ENCODE assay signal across 20 mouse cellular contexts in genomic region chr8:9132612-9133218, GRCm38 (mm10).
A peak's percentile ranks its signal among the peaks of the same experiment; 100 is the strongest.
DNase-seq lines count a peak whose midpoint lies in the region; ATAC-seq and TF ChIP-seq lines count a peak whose summit lies in the region.
"Had no signal": no experiment of that assay in that cellular context is flagged by ENCODE, and none has a peak within 500 bp of the region (broad histone marks: within the 10 kb centered on the region; RNA-seq: fewer than 3 reads in every experiment).

No protein-coding gene starts in this region.

- H3K27ac ChIP-seq in forebrain, embryonic 14.5 days (ENCODE audit: low read depth, low read length) = no peak overlapping the region; the same call in 1 of the 2 replicates
- H3K27ac ChIP-seq in forebrain, embryonic 11.5 days (ENCODE audit: low read depth, low read length) = no peak overlapping the region
- no peak overlapping the region for H3K27ac ChIP-seq in forebrain, postnatal 0 days (ENCODE audit: low read depth, low read length)
- H3K27ac ChIP-seq: embryonic facial prominence, embryonic 13.5 days; gastrocnemius, adult 2 months; heart, embryonic 13.5 days; hindbrain, embryonic 15.5 days had no signal

- no peaks in the 10 kb centered on the region for H3K36me3 ChIP-seq in forebrain, embryonic 14.5 days (ENCODE audit: control insufficient read depth, insufficient read depth, low read length)
- H3K36me3 ChIP-seq in forebrain, embryonic 11.5 days (ENCODE audit: control insufficient read depth, insufficient read depth, low read length) = no peaks in the 10 kb centered on the region
- H3K36me3 ChIP-seq in forebrain, postnatal 0 days (ENCODE audit: insufficient read depth) = no peaks in the 10 kb centered on the region
- H3K36me3 ChIP-seq: embryonic facial prominence, embryonic 13.5 days; heart, embryonic 13.5 days; hindbrain, embryonic 15.5 days had no signal

- no peak for TF ChIP-seq CTCF in forebrain, postnatal 0 days (IDR thresholded peaks at IDR 0.05; ENCODE audit: low read depth)

- 68% methylated on average over 5 of the region's 5 CpGs for WGBS in forebrain, embryonic 14.5 days
- WGBS in forebrain, embryonic 11.5 days = 88% methylated on average over 5 of the region's 5 CpGs
- 45% methylated on average over 5 of the region's 5 CpGs for WGBS in forebrain, postnatal 0 days

- no peak overlapping the region for H3K9ac ChIP-seq in forebrain, embryonic 14.5 days (ENCODE audit: low read length)
- no peak overlapping the region for H3K9ac ChIP-seq in forebrain, embryonic 11.5 days (ENCODE audit: low read length)
- H3K9ac ChIP-seq in forebrain, postnatal 0 days = no peak overlapping the region
- H3K9ac ChIP-seq: embryonic facial prominence, embryonic 13.5 days; heart, embryonic 13.5 days; hindbrain, embryonic 15.5 days had no signal

- ATAC-seq in forebrain, embryonic 14.5 days = no peak; the same call in 1 of the 2 replicates
- no peak for ATAC-seq in forebrain, embryonic 11.5 days (replicated peaks; ENCODE audit: low FRiP score)
- ATAC-seq in forebrain, postnatal 0 days = peak; percentile 87
- ATAC-seq: inflammation-experienced regulatory T-cells, adult 6 months; intestine, postnatal 0 days had no signal

- peak; percentile 59 for DNase-seq in forebrain, embryonic 14.5 days (ENCODE audit: low spot score)
- DNase-seq in forebrain, embryonic 11.5 days (ENCODE audit: low spot score) = no peak
- DNase-seq in frontal cortex, postnatal 36 days (ENCODE audit: low spot score in 2 of 2) = peak; percentile 13 to 36
- DNase-seq in frontal cortex, postnatal 25 days (ENCODE audit: low spot score in 2 of 2) = no peak
- DNase-seq in brain, adult 2 months (ENCODE audit: low read depth, low spot score) = peak; percentile 38
- peak; percentile 51 for DNase-seq in forebrain, postnatal 0 days
- DNase-seq in lung, postnatal 10 days = no peak
- DNase-seq: adrenal gland, postnatal 10 days; cerebellum, adult 18-20 months; cerebellum, adult 9-11 months; cerebellum, postnatal 36 days; gastrocnemius, adult 2 months; gastrocnemius, postnatal 36 days; heart, adult 11 months; heart, postnatal 36 days had no signal

- no peaks in the 10 kb centered on the region for H3K27me3 ChIP-seq in forebrain, embryonic 14.5 days (replicated peaks; ENCODE audit: control insufficient read depth, insufficient read depth, low read length)
- H3K27me3 ChIP-seq in forebrain, embryonic 11.5 days (ENCODE audit: control insufficient read depth, insufficient read depth, low read length) = no peaks in the 10 kb centered on the region
- no peaks in the 10 kb centered on the region for H3K27me3 ChIP-seq in forebrain, postnatal 0 days (ENCODE audit: insufficient read depth, low read length)
- H3K27me3 ChIP-seq: embryonic facial prominence, embryonic 13.5 days; heart, embryonic 13.5 days; hindbrain, embryonic 15.5 days had no signal

- no peak overlapping the region for H3K4me2 ChIP-seq in forebrain, embryonic 14.5 days (ENCODE audit: low read length)
- H3K4me2 ChIP-seq in forebrain, embryonic 11.5 days (ENCODE audit: low read depth, low read length, severe bottlenecking) = no peak overlapping the region
- H3K4me2 ChIP-seq in forebrain, postnatal 0 days (ENCODE audit: low read depth) = no peak overlapping the region
- H3K4me2 ChIP-seq: embryonic facial prominence, embryonic 13.5 days; heart, embryonic 13.5 days; hindbrain, embryonic 15.5 days had no signal

- H3K4me1 ChIP-seq in forebrain, embryonic 14.5 days (ENCODE audit: control insufficient read depth, insufficient read depth, low read length) = no peaks in the 10 kb centered on the region
- 0 out of 2 replicates have a peak, but pooled peaks cover 2% of the 10 kb centered on the region for H3K4me1 ChIP-seq in forebrain, embryonic 11.5 days (replicated peaks; ENCODE audit: control insufficient read depth, insufficient read depth, low read length)
- no peaks in the 10 kb centered on the region for H3K4me1 ChIP-seq in forebrain, postnatal 0 days (ENCODE audit: insufficient read depth)
- H3K4me1 ChIP-seq: embryonic facial prominence, embryonic 13.5 days; heart, embryonic 13.5 days; hindbrain, embryonic 15.5 days had no signal

- H3K9me3 ChIP-seq in forebrain, embryonic 14.5 days (replicated peaks; ENCODE audit: control insufficient read depth, low read length) = no peaks in the 10 kb centered on the region
- no peaks in the 10 kb centered on the region for H3K9me3 ChIP-seq in forebrain, embryonic 11.5 days (ENCODE audit: control insufficient read depth, low read length)
- H3K9me3 ChIP-seq in forebrain, postnatal 0 days (ENCODE audit: low read length) = no peaks in the 10 kb centered on the region
- H3K9me3 ChIP-seq: embryonic facial prominence, embryonic 13.5 days; heart, embryonic 13.5 days; hindbrain, embryonic 15.5 days had no signal

- no peak overlapping the region for H3K4me3 ChIP-seq in forebrain, embryonic 14.5 days (ENCODE audit: low read depth, low read length)
- no peak overlapping the region for H3K4me3 ChIP-seq in forebrain, embryonic 11.5 days (ENCODE audit: low read depth, low read length)
- no peak overlapping the region for H3K4me3 ChIP-seq in forebrain, postnatal 0 days (ENCODE audit: low read depth, low read length)
- H3K4me3 ChIP-seq: embryonic facial prominence, embryonic 13.5 days; gastrocnemius, adult 2 months; heart, embryonic 13.5 days; hindbrain, embryonic 15.5 days had no signal

Comparison
In these comparisons a context has a peak if more than half of its experiments do, and no peak if none do; other contexts are left out.
1. DNase-seq: peak in forebrain, embryonic 14.5 days (single experiment), frontal cortex, postnatal 36 days (2 of 2), brain, adult 2 months (single experiment) and forebrain, postnatal 0 days (single experiment); none in forebrain, embryonic 11.5 days (single experiment), frontal cortex, postnatal 25 days (0 of 2) and lung, postnatal 10 days (single experiment).